Mouse (Mus musculus): ENCODE data around the gene Htr1f. TPM values are rescaled to one million over a fixed set of nuclear protein-coding genes. Genes with fewer than 3 reads are reported as not detected.

Gene Htr1f
- total RNA-seq, 2 experiments from 2014 or later, result not detected

Small RNA genes lying within 50 kb of the gene (microRNA-seq; reads per million reads assigned to microRNA genes)
- 0 reads per million in 2 experiments for gene Gm23374 (ENCODE audit: borderline replicate concordance in 2 of 2)

Data from gastrocnemius, postnatal 25 days (tissue).